Mouse (Mus musculus) olfactory bulb, adult 2 months (tissue): ENCODE results near the gene Vps26c.

Source experiments
- CTCF ChIP-seq: fragments of 200-500 bp; IDR thresholded peaks from 2 replicates; pipeline ENCODE4 v1.5.1; 2012; ENCODE audit warnings: low read depth, mild to moderate bottlenecking, low read length, moderate library complexity; ENCODE audit not compliant: insufficient read depth
- POLR2A ChIP-seq: fragments of 200-500 bp; IDR thresholded peaks from 2 replicates; pipeline ENCODE4 v1.6.1; 2012; ENCODE audit warnings: mild to moderate bottlenecking, low read depth, low read length, moderate library complexity; ENCODE audit not compliant: insufficient read depth

- no peak for TF ChIP-seq CTCF
- no peak for TF ChIP-seq POLR2A
Observed at GRCm38 (mm10) chr16:94544540-94545105, 18.0 kb upstream of the Vps26c start.
